18 mouse cellular contexts compared by ENCODE assay signal in the genomic region with DNA sequence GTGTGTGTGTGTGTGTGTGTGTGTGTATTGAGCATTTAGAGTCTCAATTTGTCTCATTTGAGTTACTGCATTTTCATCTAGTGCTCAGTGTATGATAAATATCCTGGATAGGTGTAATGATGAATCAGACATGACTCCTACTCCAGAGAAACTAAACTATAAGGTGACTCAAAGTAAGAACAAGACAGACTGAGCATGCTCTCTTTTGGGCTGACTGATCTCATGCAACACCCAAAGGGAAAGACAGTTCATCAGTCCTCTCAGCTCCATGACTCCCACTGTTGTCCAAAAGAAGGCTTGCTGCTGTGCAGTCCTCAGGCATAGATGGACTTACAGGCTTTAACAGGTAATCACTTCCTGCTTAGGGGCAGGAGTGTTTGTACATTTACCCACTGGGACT.
DNase-seq lines count a peak whose midpoint lies in the region; ATAC-seq lines count a peak whose summit lies in the region.
"Had no signal": no experiment of that assay in that cellular context is flagged by ENCODE, and none has a peak within 500 bp of the region (broad histone marks: within the 10 kb centered on the region; RNA-seq: fewer than 3 reads in every experiment).

No protein-coding gene starts in this region.

- DNase-seq in CD4-positive, CD25-positive, alpha-beta regulatory T cell, adult 2 months (ENCODE audit: low read depth, low spot score): peak; percentile 23
- peak; percentile 9 for DNase-seq in 3T3-L1 (ENCODE audit: low read depth, low spot score)
- DNase-seq in brain, adult 2 months (ENCODE audit: low read depth, low spot score): peak; percentile 16
- DNase-seq in layer of hippocampus, adult 8-10 months (ENCODE audit: low spot score in 2 of 2): no peak
- DNase-seq in cerebellum, adult 11 months: no peak
- DNase-seq: adrenal gland, adult 8-10 months; adrenal gland, postnatal 14 days; adrenal gland, postnatal 36 days; cerebellum, adult 11-12 months; cerebellum, adult 2 months; cerebellum, adult 9-10 months; cerebellum, postnatal 10 days; cerebellum, postnatal 25 days had no signal

- ATAC-seq in CD4-positive, CD25-positive, alpha-beta regulatory T cell, adult 4 months: no peak
- ATAC-seq: activated CD4-positive, CD25-positive, alpha-beta regulatory T cell, adult 4 months; forebrain, embryonic 13.5 days; forebrain, embryonic 16.5 days; Patski had no signal

Comparison
In these comparisons a context has a peak if more than half of its experiments do, and no peak if none do; other contexts are left out.
1. DNase-seq: peak in CD4-positive, CD25-positive, alpha-beta regulatory T cell, adult 2 months (single experiment), 3T3-L1 (single experiment) and brain, adult 2 months (single experiment); none in layer of hippocampus, adult 8-10 months (0 of 2) and cerebellum, adult 11 months (single experiment).